Mouse (Mus musculus) inflammation-experienced regulatory T-cells, adult 16 weeks (primary cell): ENCODE measurements around the gene Olfr1166. TPM values are rescaled to one million over a fixed set of nuclear protein-coding genes. Genes with fewer than 3 reads are reported as not detected.

Experiments
- polyA plus RNA-seq: library from polyadenylated mRNA; unstranded; fragments of 100-300 nt; shearing (Covaris generic); gene quantifications from one replicate; pipeline ENCODE4 v1.2.1, GENCODE M21; 2017

Olfr1166 gene
- polyA plus RNA-seq, result not detected

GRCm38 (mm10) chr2:88128172-88128571 lies at the start of gene Olfr1166:
Olfr1166 (minus strand) TSS chr2:88128272.

GRCm38 (mm10) chr2:88155093-88155492 lies 27.0 kb upstream of the Olfr1166 start, which contains the start of gene Olfr1167:
Olfr1167 (minus strand) TSS chr2:88155193.

GRCm38 (mm10) chr2:88093866-88094265 lies 34.2 kb downstream of the Olfr1166 start, which contains the start of gene Olfr1164:
Olfr1164 (minus strand) TSS chr2:88093966.

Other genes with a start within 250 kb of the Olfr1166 start
- gene Olfr1153, start 233.3 kb downstream of the Olfr1166 start, polyA plus RNA-seq, result not detected
- gene Olfr1154, start 223.1 kb downstream of the Olfr1166 start, polyA plus RNA-seq, result not detected
- gene Olfr1155, start 183.1 kb downstream of the Olfr1166 start, polyA plus RNA-seq, result not detected
- 0.09 TPM for gene Olfr1156, start 175.2 kb downstream of the Olfr1166 start, polyA plus RNA-seq
- 0.06 TPM for gene Olfr1157, start 160.0 kb downstream of the Olfr1166 start, polyA plus RNA-seq
- gene Olfr74, start 153.6 kb downstream of the Olfr1166 start, polyA plus RNA-seq, result not detected
- gene Olfr1158, start 138.2 kb downstream of the Olfr1166 start, polyA plus RNA-seq, result not detected
- not detected for gene Olfr1160, start 120.0 kb downstream of the Olfr1166 start, polyA plus RNA-seq
- not detected for gene Olfr1161, start 105.5 kb downstream of the Olfr1166 start, polyA plus RNA-seq
- gene Olfr73, start 90.6 kb downstream of the Olfr1166 start, polyA plus RNA-seq, result not detected
- not detected for gene Olfr1162, start 77.1 kb downstream of the Olfr1166 start, polyA plus RNA-seq
- gene Olfr1163, start 56.4 kb downstream of the Olfr1166 start, polyA plus RNA-seq, result not detected
- not detected for gene Olfr1164, start 34.3 kb downstream of the Olfr1166 start, polyA plus RNA-seq
- gene Olfr1167, start 26.9 kb upstream of the Olfr1166 start, polyA plus RNA-seq, result not detected
- not detected for gene Olfr1168, start 53.6 kb upstream of the Olfr1166 start, polyA plus RNA-seq
- not detected for gene Olfr1170, start 100.1 kb upstream of the Olfr1166 start, polyA plus RNA-seq
- not detected for gene Olfr1173, start 151.6 kb upstream of the Olfr1166 start, polyA plus RNA-seq
- gene Olfr1174-ps, start 186.9 kb upstream of the Olfr1166 start, polyA plus RNA-seq, result not detected
- not detected for gene Olfr1175-ps, start 198.9 kb upstream of the Olfr1166 start, polyA plus RNA-seq
- gene Olfr1176, start 208.4 kb upstream of the Olfr1166 start, polyA plus RNA-seq, result not detected
- not detected for gene Olfr1177-ps, start 218.2 kb upstream of the Olfr1166 start, polyA plus RNA-seq